Mouse (Mus musculus) layer of hippocampus, adult 18-20 months (tissue): ENCODE data around the gene Immp1l. TPM values are rescaled to one million over a fixed set of nuclear protein-coding genes. Genes with fewer than 3 reads are reported as not detected.

ENCODE experiments used
- DNase-seq, 2 experiments: peaks; one replicate each; pipeline ENCODE4 v3.0.0; 2022; ENCODE audit warnings: low spot score in 2 of 2
- microRNA-seq, 2 experiments: library from miRNA; unstranded; fragments of <30 nt; microRNA quantifications; one replicate each; pipeline ENCODE4 v1.2.0; 2021
- total RNA-seq, 2 experiments: library from RNA; stranded (reverse); gene quantifications; 2 replicates each; pipeline ENCODE4 v1.2.3; 2021

Gene Immp1l
- total RNA-seq, 2 experiments from 2014 or later, result 28.0 to 31.2 TPM

DNA sequence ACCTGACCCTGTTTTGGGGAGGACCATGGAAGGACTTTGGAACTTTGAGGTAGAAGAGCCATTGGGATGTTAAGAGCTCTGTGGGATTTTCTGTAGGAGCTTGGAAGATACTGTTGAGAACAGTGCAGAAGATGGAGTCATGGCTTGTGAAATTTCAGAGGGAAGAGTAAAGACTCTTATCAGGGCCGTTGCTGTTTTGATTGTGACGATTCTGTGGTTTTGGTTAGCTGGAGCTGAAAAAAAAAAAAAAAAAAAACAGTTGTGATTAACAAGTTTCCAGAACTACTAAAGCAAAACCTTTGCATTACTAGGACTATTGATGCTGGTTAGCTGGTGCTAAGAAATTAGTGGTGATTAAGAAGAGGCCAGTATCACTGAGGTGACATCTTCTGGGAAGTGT is 104.0 kb downstream of the Immp1l start:
- DNase-seq, result no peak

Small RNAs within 50 kb of the gene (microRNA-seq; reads per million reads assigned to microRNA genes)
- gene Gm22002, result 0 reads per million in 2 experiments

Other genes starting within 250 kb of the Immp1l start
- gene Pax6, start 235.7 kb upstream of the Immp1l start, total RNA-seq, result 10 to 100 TPM; 10.2 to 12.9 TPM
- gene Elp4, start 74 bp upstream of the Immp1l start, total RNA-seq, result 10 to 100 TPM; 17.7 to 20.1 TPM
- gene Dnajc24, start 98.9 kb downstream of the Immp1l start, total RNA-seq, result 10 to 100 TPM; 23.9 to 29.3 TPM